Mouse (Mus musculus): ENCODE data around the gene Nr3c2.

GRCm38 (mm10) chr8:77209297-77209696 lies 310.1 kb downstream of the Nr3c2 start:
- TF ChIP-seq POLR2A (IDR thresholded peaks at IDR 0.05; ENCODE audit: low read depth, low read length), result no peak
- TF ChIP-seq CTCF (IDR thresholded peaks at IDR 0.05; ENCODE audit: extremely low read depth, insufficient read depth, insufficient read length, insufficient replicate concordance), result no peak

Data from spleen, adult 2 months (tissue).